Mouse (Mus musculus) brain, embryonic 14.5 days (tissue): ENCODE results near the gene Ndufb10.

Experiments used
- CTCF ChIP-seq: fragments of 200-500 bp; IDR thresholded peaks from 2 replicates; pipeline ENCODE4 v1.5.1; 2012; ENCODE audit warnings: inconsistent platforms, mild to moderate bottlenecking, moderate library complexity, borderline replicate concordance; ENCODE audit not compliant: insufficient read depth, insufficient read length; ENCODE audit errors: extremely low read depth
- POLR2A ChIP-seq: fragments of 200-500 bp; IDR thresholded peaks from 2 replicates; pipeline ENCODE4 v1.6.1; 2012; ENCODE audit warnings: mild to moderate bottlenecking, inconsistent platforms, borderline replicate concordance; ENCODE audit not compliant: poor library complexity, insufficient read depth, insufficient read length, severe bottlenecking; ENCODE audit errors: extremely low read depth

- TF ChIP-seq CTCF = no peak
- TF ChIP-seq POLR2A = no peak
Measured at GRCm38 (mm10) chr17:24692385-24692784, 31.9 kb downstream of the Ndufb10 start.
